Mouse (Mus musculus) gastrocnemius, postnatal 4 days (tissue): Measurements from ENCODE around the gene Trp53. TPM values are rescaled to one million over a fixed set of nuclear protein-coding genes. Genes with fewer than 3 reads are reported as not detected.
A peak's percentile ranks its signal among the peaks of the same experiment; 100 is the strongest.
"Not testable (repeated sequence)": the region's sequence is repeated elsewhere in the genome, so short reads cannot be mapped to it uniquely, and the experiment has no call there.

ENCODE experiments used
- DNase-seq, 2 experiments: peaks; one replicate each; pipeline ENCODE4 v3.0.0; 2021 to 2022; ENCODE audit warnings: low spot score in 2 of 2, mixed read lengths in 2 of 2
- total RNA-seq, 2 experiments: library from RNA; stranded (reverse); gene quantifications; 2 replicates each; pipeline ENCODE4 v1.2.3; 2021

Trp53 gene
- total RNA-seq, 2 experiments from 2014 or later = 51.1 to 51.9 TPM

DNA sequence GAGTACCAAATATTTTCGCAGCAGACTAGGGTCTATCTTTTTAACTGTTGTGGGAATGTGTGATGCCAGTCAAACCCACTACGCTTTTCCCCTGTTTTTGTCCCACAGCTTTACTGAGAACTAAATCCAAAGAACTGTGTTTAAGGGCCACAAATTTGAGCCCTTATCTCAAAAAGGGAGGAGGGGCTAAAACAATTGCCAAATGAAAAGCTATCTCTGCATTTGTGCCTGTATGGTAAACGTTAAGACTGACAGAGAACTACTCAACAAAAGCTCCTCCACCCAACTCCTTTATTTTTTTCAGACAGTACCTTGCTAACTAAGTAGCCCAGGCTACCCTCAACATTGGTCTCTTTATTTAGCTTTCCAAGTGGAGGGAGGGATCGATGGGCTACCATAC is 12.6 kb downstream of the Trp53 start:
- no peak for DNase-seq

GRCm38 (mm10) chr11:69594853-69595252 is 14.7 kb downstream of the Trp53 start:
- no peak for DNase-seq

- no peak for DNase-seq
Observed at GRCm38 (mm10) chr11:69599436-69599835, 19.3 kb downstream of the Trp53 start.

- peak; percentile 28 to 64 for DNase-seq
Observed at GRCm38 (mm10) chr11:69600098-69600497, 19.9 kb downstream of the Trp53 start.

- no peak for DNase-seq
Observed at GRCm38 (mm10) chr11:69601768-69602167, 21.6 kb downstream of the Trp53 start.

- DNase-seq = no peak
Observed at GRCm38 (mm10) chr11:69603516-69603915, 23.4 kb downstream of the Trp53 start.

GRCm38 (mm10) chr11:69604347-69604746 is 24.2 kb downstream of the Trp53 start:
- DNase-seq = no peak

DNA sequence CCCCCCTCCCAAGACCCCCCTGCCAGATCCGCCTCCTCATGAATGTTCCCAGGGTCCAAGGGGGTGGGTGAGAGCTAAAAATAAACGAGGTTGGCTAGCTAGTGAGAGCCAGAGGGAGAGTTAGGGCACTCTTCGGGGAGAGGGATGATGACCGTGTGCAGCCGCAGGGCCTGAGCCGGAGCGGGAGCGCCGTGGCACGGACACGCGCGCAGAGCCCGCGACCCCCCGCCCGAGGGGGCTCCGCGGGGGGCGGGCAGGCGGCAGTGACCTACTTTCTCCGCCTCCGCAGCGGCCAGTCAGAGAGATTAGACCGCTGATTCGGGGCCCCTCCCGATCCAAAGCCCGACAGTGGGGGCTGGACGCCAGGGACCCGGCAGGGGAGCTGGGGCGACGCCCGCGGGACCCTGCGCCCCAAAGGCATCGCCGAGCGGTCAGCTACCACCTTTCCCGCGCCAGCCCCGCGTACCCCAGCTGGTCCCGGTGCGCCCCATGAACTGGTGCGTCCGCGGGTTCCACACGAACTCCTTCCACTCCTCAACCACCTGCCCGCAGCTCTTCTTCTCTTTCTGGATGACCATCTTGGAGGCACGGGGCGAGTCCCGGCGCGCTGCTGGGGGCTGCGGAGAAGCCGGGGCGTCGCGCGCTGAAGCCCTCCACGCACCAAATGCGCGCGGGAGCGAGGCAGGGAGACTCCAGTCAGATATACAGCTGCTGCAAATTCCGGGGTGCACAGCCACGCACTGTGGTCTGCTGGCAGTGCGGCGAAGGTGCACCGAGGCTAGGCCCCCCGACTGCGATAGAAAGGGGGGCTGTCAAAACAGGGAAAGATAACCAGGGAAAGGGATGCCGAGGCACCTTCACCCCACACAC is 24.9 kb downstream of the Trp53 start:
- peak in 1 of 2 experiments; percentile 30 for DNase-seq

DNA sequence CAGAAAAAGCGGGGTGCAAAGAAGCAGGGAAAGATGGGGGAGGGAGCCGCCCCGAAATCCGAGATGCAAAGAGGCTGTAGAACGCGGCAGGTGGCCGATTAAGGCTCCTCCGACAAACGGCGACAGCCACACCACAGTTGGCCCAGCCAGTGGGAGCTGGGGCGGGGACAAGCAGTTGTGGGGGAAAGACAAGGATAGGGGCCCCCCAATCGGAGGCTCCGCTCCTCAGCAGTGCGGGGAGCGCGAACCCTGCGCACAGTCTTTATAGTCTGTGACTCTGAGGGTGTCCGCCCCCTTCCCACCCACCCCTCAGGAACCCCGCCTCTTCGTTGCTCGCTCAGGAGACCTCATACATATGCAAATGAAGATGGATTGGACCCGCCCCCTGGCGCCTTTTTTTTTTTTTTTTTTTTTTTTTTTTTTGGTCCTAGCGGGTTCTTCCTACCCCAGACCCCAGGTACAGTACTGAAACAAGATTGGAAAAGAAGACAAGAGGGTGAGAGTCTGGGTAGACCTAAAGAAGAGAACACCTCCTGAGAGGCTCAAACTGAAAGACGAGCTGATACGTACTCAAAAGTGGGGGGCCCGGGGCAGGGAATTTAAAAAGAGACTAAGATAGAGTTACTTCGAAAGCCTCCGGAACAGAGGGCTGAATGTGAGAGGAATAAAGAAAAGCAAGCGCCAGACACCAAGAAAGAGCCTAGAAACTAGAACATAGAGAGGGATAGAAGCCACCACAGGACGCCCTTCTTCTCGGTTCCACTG is 25.7 kb downstream of the Trp53 start, which contains the start of gene Atp1b2:
Gene Atp1b2, minus strand, starts transcription at position 217 of the 765 bp plus-strand sequence.
- DNase-seq = peak; percentile 64 to 75

- no peak for DNase-seq
Observed at GRCm38 (mm10) chr11:69606491-69606795, 26.3 kb downstream of the Trp53 start.

DNA sequence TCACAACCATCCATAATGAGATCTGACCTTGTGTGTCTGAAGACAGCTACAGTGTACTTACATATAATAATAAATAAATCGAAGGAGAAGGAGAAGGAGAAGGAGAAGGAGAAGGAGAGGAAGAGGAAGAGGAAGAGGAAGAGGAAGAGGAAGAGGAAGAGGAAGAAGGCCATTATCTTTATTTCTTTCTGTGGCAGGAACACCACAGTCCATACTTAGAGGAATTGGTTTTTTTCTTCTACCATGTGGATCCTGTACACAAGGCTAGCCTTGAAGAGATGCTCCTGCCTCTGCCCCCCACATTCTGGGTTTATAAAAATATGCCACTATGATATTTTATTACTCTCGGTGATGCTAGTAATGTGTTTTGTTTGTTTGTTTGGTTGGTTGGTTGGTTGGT is 26.7 kb downstream of the Trp53 start:
- DNase-seq = no peak

DNA sequence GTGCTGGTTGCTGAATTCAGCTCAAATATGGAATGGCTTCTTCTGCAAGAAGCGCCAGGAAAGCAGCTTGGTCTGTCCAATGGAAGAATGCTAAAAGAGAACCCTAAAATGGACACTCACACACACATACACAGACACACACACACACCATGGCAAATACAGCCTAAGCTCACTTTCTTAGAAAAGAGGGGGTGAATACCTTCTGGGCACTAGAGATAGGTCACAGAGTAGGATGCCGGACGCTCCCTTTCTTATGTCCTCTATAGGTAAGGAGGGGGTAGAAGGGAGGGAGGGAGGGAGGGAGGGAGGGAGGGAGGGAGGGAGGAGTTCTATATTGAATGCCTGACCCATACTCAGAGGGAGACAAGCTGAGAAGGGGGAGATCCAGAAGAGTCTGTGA is 28.4 kb downstream of the Trp53 start:
- no peak for DNase-seq

DNA sequence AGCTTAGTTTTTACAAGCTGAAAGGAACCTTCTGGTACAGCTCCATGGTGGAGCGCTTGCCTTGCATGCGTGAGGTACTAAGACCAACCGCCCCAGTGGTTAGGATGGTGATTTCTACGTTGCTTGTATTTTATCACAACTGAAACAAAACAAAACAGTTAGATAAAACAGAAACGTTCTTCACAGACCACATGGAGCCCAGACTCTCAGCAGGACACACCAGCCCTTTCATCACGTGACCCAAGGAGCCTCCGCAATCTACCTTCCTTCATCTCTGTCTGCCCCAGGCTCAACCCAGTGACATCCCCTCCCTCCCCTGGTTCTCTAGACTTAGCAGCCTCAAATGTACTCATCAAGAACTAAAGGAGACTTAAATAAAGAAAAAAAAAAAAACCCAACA is 29.3 kb downstream of the Trp53 start:
- DNase-seq = no peak

GRCm38 (mm10) chr11:69610899-69611298 is 30.7 kb downstream of the Trp53 start:
- DNase-seq = no peak

GRCm38 (mm10) chr11:69613553-69614256 is 33.5 kb downstream of the Trp53 start:
- DNase-seq = peak; percentile 80 to 87

DNA sequence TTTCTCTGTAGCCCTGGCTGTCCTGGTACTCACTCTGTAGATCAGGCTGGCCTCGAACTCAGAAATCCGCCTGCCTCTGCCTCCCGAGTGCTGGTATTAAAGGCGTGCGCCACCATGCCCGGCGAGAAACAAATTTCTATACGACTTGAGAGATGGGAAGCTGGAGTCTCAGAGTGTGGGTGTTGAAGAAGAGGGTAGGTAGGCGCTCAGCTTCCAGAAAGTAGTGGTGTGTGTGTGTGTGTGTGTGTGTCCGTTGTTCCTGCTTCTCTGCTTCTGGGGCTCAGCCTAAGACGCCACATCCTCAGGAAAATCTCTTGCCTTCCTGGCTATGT is 34.1 kb downstream of the Trp53 start:
- not testable (repeated sequence) for DNase-seq

GRCm38 (mm10) chr11:69616781-69617180 is 36.6 kb downstream of the Trp53 start:
- DNase-seq = no peak

DNA sequence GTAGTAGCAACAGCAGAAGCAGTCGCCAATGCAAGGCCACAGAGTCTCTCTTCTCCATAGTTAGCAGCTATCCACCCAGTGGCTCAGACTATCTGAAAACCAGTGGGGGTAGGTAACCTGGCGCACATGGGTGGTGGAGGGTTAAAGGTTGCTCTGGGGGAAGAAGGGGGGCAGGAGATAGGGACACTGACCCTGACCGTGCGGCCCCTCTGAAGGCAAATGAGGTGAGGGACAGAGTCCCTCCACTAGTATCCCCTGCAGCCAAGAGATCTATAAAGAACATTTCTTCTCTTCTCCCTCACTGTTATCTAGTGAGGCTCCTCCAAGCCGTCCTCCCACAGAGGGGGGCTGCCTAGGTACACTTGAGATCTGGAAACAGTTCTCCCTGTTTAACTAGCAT is 37.6 kb downstream of the Trp53 start, which contains the start of gene Shbg:
Gene Shbg, minus strand, starts transcription at position 101 of the 400 bp plus-strand sequence.
- DNase-seq = no peak

DNA sequence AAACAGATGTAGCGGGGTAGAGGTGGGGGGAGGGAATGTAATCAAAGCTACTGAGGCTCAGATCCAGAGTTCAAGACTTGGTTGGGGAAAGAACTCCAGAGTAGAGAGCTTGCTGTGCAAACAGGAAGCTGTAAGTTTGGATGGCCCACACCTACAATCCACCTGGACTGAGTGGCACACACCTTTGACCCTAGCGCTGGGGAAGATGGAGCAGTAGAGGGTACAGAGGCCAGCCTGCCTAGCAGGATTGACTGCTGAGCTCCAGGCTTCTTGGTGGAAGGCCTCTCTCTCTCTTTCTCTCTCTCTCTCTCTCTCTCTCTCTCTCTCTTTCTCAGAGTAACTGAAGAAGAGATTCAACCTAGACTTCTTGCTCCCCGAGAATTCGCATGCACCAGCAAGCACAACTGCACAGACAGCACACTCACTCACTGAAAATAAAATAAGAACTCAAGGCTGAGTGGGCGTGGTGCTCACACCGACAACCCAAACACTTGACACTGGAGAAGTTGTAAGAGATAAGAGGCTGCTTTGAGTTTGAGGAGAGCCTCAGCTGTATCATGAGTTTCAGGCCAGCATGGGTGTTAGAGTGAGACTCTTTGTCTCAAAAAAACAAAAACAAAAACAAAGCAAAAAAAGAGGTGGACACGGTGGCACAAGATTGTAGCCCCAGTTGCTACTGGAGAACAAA is 40.4 kb downstream of the Trp53 start:
- no peak for DNase-seq

DNA sequence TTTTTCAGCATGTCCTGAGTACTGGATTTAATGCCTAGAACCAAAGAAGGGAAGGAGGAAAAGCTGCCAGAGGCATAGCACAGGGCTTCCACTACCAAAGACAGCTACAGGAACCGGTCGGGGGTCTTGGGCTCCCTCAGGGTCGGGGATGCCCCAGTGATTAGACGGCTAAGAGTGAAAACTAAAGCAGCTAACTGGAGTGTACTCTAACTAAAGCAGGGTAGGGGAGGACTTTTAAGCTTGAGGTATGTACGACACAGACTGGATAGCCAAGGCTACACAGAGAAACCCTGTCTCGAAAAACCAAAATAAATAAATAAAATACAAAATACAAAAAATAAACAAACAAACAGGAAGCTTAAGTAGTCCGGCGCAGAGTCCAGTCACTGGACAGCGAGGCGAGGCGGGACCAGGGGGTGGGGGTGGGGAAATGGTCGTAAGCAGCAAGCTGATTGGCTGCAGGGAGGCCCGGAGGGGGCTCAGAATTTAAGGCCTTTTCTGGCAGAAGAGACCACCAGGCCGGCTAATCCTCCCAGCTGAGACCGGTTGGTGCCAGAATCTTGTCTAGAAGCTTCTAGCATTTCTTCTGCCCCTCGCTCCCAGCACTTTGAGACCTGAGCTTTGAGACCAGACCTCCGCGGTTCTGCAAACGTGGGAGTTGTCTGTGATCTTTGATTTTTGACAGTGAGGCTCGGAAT is 41.6 kb downstream of the Trp53 start, which contains the start of gene Sat2:
Gene Sat2, plus strand, starts transcription at position 454 of the 698 bp plus-strand sequence.
- DNase-seq = peak; percentile 45 to 72
